Mouse (Mus musculus) midbrain, embryonic 16.5 days (tissue): Measurements from ENCODE around the gene Tmem132a. TPM values are rescaled to one million over a fixed set of nuclear protein-coding genes. Genes with fewer than 3 reads are reported as not detected.

Source experiments
- ATAC-seq: fragments of 200-750 bp; cut with Nextera tagmentation; 2 replicates; pipeline ENCODE4 v1.8.0; 2017; ENCODE audit warnings: moderate TSS enrichment
- H3K27ac ChIP-seq: fragments of 300-500 bp; sonication (generic); 2 replicates; pipeline ENCODE4 v1.5.1; 2014; ENCODE audit warnings: mild to moderate bottlenecking, low read length, mixed read lengths
- H3K27me3 ChIP-seq: fragments of 300-500 bp; sonication (generic); 2 replicates; pipeline ENCODE4 v1.6.1; 2014; ENCODE audit warnings: low read depth, low read length, mixed read lengths; ENCODE audit not compliant: control insufficient read depth, insufficient read depth
- H3K36me3 ChIP-seq: fragments of 300-500 bp; sonication (generic); 2 replicates; pipeline ENCODE4 v1.6.1; 2014; ENCODE audit warnings: mild to moderate bottlenecking, low read length, moderate library complexity, mixed read lengths; ENCODE audit not compliant: control insufficient read depth, insufficient read depth
- H3K4me1 ChIP-seq: fragments of 300-500 bp; sonication (generic); 2 replicates; pipeline ENCODE4 v1.6.1; 2014; ENCODE audit warnings: mild to moderate bottlenecking, low read length, mixed read lengths; ENCODE audit not compliant: control insufficient read depth, insufficient read depth
- H3K4me2 ChIP-seq: fragments of 300-500 bp; sonication (generic); 2 replicates; pipeline ENCODE4 v1.6.1; 2014; ENCODE audit warnings: mild to moderate bottlenecking, low read length, mixed read lengths
- H3K4me3 ChIP-seq: fragments of 300-500 bp; sonication (generic); 2 replicates; pipeline ENCODE4 v1.5.1; 2014; ENCODE audit warnings: low read depth, mild to moderate bottlenecking, low read length, moderate library complexity, mixed read lengths
- H3K9ac ChIP-seq: fragments of 300-500 bp; sonication (generic); 2 replicates; pipeline ENCODE4 v1.6.1; 2014; ENCODE audit warnings: low read depth, low read length, mixed read lengths
- H3K9me3 ChIP-seq: fragments of 300-500 bp; sonication (generic); replicated peaks from 2 replicates; pipeline ENCODE4 v1.6.1; 2014; ENCODE audit warnings: mild to moderate bottlenecking, low read length, mixed read lengths; ENCODE audit not compliant: control insufficient read depth, poor library complexity, severe bottlenecking
- WGBS: fragments of 180-500 bp; shearing (Covaris S2); extraction: QIAGEN DNeasy Blood & Tissue Kit; methylation state at CpG from one replicate; pipeline ENCODE4 v1.1.7; 2014; 5-methylcytosine and 5-hydroxymethylcytosine counted together
- polyA plus RNA-seq: library from polyadenylated mRNA; unstranded; fragments of >200 nt; fragmentation: Nextera tagmentation; extraction: Ambion mirVana; gene quantifications from 2 replicates; pipeline ENCODE4 v1.2.1, GENCODE M21; 2015

The Tmem132a gene
- polyA plus RNA-seq, 1 experiment from 2014 or later, result 242 TPM

DNA sequence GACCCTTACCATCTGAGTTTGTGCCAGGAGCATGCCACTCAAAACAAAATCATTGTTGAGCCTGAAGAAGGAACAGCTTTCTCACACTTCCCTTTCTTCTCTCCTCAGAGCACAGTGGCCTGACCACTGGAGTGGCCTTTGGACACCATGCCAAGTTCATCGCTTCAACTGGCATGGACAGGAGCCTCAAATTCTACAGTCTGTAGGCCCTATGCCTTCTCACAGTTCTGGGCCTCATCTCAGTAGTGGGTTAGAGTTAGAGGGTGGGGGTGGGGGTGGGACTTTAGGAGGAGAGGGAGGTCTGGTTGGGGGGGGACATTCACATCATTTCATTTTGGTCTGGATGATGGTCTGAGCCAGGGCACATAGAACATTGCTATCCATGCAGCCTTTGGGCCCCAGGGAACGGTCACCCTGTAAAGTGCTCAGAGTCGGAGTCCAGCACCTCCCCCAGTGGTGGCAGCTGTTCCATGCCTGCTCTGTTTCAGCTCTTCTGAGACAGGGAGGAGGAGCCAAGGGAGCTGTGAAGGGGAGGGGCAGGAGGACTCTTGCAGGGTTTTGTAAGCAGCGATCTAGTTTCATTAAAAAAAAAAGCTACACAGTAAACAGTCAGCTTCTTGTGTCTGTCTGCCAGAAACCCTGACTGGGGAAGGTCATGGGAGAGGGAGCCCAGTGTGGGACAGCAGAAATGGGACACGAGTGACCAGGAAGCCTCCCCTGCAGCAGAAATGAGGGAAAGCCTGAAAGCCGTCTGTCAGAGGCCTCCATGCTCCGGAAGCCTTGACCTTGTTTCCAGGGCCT, 35.4 kb upstream of the Tmem132a start:
- H3K36me3 ChIP-seq, result peaks cover 51% of the 10 kb centered on the region
- no peak overlapping the region for H3K9ac ChIP-seq
- H3K9me3 ChIP-seq, result no peaks in the 10 kb centered on the region
- no peak overlapping the region for H3K4me3 ChIP-seq
- H3K27ac ChIP-seq, result no peak overlapping the region
- H3K27me3 ChIP-seq, result no peaks in the 10 kb centered on the region
- ATAC-seq, result no peak
- no peak overlapping the region for H3K4me2 ChIP-seq
- WGBS, result 69% methylated on average over 7 of the region's 7 CpGs
- no peaks in the 10 kb centered on the region for H3K4me1 ChIP-seq

DNA sequence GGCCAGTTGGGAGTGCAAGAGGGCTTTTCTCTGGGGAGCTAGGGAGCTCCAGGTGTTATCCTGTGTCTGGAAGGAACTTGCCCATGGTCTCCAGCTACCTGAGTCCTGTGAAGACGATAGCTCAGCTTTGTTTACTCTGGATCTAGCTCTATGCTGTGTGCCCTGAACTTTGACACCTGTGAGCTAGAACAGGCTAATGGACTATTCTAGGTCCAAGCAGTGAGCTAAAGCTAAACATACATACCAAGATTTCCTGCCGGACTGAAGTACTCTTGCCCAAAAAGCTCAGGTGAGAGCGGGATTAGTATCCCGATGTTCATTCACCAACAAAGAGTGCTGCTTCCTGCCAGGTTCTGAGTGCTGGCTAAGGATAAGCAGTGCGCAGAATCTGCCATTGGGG, 34.8 kb upstream of the Tmem132a start:
- H3K36me3 ChIP-seq, result peaks cover 57% of the 10 kb centered on the region
- H3K4me3 ChIP-seq, result no peak overlapping the region
- H3K4me2 ChIP-seq, result no peak overlapping the region
- no peak overlapping the region for H3K27ac ChIP-seq
- H3K27me3 ChIP-seq, result no peaks in the 10 kb centered on the region
- H3K9ac ChIP-seq, result no peak overlapping the region
- WGBS, result 92% methylated on average over 5 of the region's 5 CpGs
- ATAC-seq, result no peak
- no peaks in the 10 kb centered on the region for H3K4me1 ChIP-seq
- H3K9me3 ChIP-seq, result no peaks in the 10 kb centered on the region

DNA sequence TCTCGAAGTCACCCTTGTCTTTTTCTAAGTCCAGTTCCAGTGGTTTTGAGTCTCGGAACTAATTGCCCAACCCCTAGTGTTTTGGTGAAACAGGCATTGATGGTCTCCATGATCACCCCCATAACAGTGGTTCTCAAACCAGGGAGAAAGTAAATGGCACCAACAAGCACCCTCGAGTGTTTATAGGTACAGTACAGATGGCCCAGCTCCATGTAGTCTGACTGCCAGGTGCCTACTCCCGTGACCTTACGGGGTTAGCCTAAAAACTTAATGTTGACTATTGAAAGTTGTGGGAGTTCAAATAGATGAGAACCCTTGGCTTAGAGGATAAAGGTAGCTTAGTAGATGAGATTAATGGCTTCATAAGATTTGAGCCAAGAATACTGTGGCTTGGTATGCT, 31.3 kb upstream of the Tmem132a start:
- Histone ChIP-seq H3K4me3 (no peak overlapping the region), H3K27ac (no peak overlapping the region), H3K4me1 (peaks cover 9% of the 10 kb centered on the region), H3K27me3 (no peaks in the 10 kb centered on the region), H3K9ac (no peak overlapping the region), H3K9me3 (no peaks in the 10 kb centered on the region), H3K36me3 (peaks cover 67% of the 10 kb centered on the region), H3K4me2 (no peak overlapping the region)
- no peak for ATAC-seq
- 96% methylated on average over 5 of the region's 5 CpGs for WGBS

DNA sequence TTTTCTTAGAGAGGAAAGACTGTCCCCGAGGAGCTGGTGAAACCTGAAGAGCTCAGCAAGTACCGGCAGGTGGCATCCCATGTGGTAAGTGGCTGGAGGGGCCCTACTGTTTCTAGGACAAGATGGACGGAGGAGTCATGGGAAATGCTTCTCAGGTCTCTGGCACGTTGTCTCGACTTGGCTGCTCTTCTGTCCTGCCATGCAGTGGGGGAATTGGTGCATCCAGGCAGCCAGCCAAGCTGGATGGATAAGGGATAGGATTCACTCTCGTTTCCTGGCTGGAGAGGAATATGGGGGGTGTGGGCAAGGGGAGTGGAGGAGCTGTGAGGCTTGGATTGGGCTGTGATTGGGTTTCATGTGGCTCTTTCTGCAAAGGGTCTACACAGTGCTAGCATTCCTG, 30.6 kb upstream of the Tmem132a start:
- peaks cover 63% of the 10 kb centered on the region for H3K36me3 ChIP-seq
- no peak overlapping the region for H3K9ac ChIP-seq
- no peaks in the 10 kb centered on the region for H3K27me3 ChIP-seq
- ATAC-seq, result no peak
- H3K27ac ChIP-seq, result no peak overlapping the region
- peaks cover 12% of the 10 kb centered on the region for H3K4me1 ChIP-seq
- no peak overlapping the region for H3K4me2 ChIP-seq
- H3K4me3 ChIP-seq, result no peak overlapping the region
- H3K9me3 ChIP-seq, result no peaks in the 10 kb centered on the region
- 85% methylated on average over 6 of the region's 6 CpGs for WGBS

DNA sequence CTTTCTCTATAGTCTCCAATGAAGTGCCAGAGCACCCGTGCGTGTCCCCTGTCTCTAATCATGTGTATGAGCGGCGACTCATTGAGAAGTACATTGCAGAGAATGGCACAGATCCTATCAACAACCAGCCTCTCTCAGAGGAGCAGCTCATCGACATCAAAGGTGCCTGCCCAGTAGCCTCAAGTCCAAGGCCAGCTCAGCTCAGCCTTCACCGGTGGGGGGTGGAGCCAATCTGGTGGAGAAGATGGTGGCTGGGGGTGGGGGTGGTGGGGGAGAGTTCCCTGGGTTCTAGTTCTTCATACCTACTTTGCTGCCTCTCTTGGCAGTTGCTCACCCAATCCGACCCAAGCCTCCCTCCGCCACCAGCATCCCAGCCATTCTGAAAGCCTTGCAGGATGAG, 27.8 kb upstream of the Tmem132a start:
- H3K4me3 ChIP-seq, result no peak overlapping the region
- WGBS, result 90% methylated on average over 7 of the region's 8 CpGs
- no peak for ATAC-seq
- no peaks in the 10 kb centered on the region for H3K27me3 ChIP-seq
- peaks cover 14% of the 10 kb centered on the region for H3K4me1 ChIP-seq
- no peaks in the 10 kb centered on the region for H3K9me3 ChIP-seq
- H3K27ac ChIP-seq, result no peak overlapping the region
- H3K9ac ChIP-seq, result no peak overlapping the region
- H3K4me2 ChIP-seq, result no peak overlapping the region
- H3K36me3 ChIP-seq, result peaks cover 40% of the 10 kb centered on the region

DNA sequence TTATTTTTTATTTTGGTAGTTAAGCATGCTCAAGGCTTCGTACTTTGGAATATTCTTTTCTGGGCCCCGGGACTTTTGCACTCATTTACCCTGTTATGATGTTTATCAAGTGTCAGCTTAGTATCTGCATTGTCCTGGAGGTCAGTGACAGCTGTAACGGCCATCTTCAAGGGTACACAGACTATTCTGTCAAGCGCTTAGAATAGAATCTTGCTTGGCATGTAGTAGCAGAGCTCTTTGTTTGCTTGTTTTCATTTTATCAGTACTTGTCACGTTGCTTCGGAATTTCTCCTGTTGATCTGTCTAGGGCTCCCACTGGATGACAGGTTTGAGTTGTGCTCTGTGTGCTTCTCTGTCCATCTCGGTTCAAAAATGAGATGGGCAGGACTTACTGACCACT, 27.1 kb upstream of the Tmem132a start:
- ATAC-seq, result no peak
- Histone ChIP-seq H3K36me3 (peaks cover 34% of the 10 kb centered on the region), H3K4me2 (peak overlapping the region; percentile 93), H3K9ac (no peak overlapping the region), H3K4me1 (peaks cover 14% of the 10 kb centered on the region), H3K27me3 (no peaks in the 10 kb centered on the region), H3K4me3 (no peak overlapping the region), H3K9me3 (no peaks in the 10 kb centered on the region), H3K27ac (no peak overlapping the region)
- 86% methylated on average over 7 of the region's 7 CpGs for WGBS

DNA sequence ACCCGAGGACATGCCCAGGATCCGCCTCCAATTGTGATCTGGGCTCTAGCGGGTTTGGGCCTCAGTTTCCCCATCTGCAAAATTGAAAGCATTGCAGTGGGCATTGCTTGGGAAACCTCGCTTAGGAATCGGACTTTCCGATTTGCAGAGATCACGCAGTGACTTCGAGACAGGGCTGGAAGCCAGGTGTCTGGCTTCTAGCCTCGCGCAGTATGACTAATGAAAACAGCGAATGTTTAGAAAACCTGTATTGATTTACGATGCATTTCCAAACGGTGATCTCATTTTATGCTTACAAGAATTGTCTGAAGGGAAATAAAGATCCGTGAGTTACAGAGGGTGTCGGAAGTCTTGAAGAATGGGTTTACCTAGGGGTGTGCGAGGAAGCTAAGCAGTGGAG, 26.0 kb upstream of the Tmem132a start:
- WGBS, result 3% methylated on average over 16 of the region's 16 CpGs
- H3K9me3 ChIP-seq, result no peaks in the 10 kb centered on the region
- no peaks in the 10 kb centered on the region for H3K27me3 ChIP-seq
- peaks cover 14% of the 10 kb centered on the region for H3K4me1 ChIP-seq
- H3K4me3 ChIP-seq, result peak overlapping the region; percentile 89
- peak; percentile 11; the same call in 1 of the 2 replicates for ATAC-seq
- H3K4me2 ChIP-seq, result peak overlapping the region; percentile 93
- peak overlapping the region; percentile 93 for H3K9ac ChIP-seq
- peak overlapping the region; percentile 91 for H3K27ac ChIP-seq
- H3K36me3 ChIP-seq, result peaks cover 24% of the 10 kb centered on the region

DNA sequence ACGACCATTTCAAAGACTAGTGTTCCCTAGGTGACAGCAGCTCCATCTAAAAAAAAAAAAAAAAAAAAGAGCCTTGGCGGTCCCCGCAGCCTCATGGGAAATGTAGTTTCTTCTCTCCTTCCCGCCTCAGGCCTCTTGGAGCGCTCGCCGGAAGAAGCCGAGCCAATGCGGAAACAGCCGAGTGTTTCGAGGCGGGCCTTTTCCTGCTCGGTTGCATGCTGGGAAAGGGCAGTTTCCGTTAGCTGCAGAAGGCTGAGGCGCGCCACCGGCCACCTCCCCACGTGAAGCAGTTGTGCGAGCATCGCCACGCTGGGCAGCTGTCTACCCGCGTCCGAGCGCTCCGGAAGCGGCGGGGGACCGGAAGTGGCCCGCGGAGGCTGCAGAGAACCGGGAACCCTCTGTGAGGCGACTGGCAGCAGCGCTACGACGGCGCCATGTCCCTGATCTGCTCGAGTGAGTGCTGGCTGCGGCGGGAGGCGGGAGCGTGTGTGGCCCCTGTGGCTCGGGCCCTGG, 25.3 kb upstream of the Tmem132a start, which contains the start of gene Prpf19:
Prpf19 (plus strand) TSS at position 216 of the 513 bp plus-strand sequence.
- no peaks in the 10 kb centered on the region for H3K27me3 ChIP-seq
- peaks cover 14% of the 10 kb centered on the region for H3K4me1 ChIP-seq
- WGBS, result 0% methylated on average over 43 of the region's 43 CpGs
- H3K9ac ChIP-seq, result peak within 1 kb of the TSS; percentile 93
- H3K4me3 ChIP-seq, result peak within 1 kb of the TSS; percentile 89
- H3K4me2 ChIP-seq, result peak within 1 kb of the TSS; percentile 93
- ATAC-seq, result peak; percentile 97
- peaks cover 18% of the 10 kb centered on the region for H3K36me3 ChIP-seq
- peak within 1 kb of the TSS; percentile 91 for H3K27ac ChIP-seq
- H3K9me3 ChIP-seq, result no peaks in the 10 kb centered on the region

DNA sequence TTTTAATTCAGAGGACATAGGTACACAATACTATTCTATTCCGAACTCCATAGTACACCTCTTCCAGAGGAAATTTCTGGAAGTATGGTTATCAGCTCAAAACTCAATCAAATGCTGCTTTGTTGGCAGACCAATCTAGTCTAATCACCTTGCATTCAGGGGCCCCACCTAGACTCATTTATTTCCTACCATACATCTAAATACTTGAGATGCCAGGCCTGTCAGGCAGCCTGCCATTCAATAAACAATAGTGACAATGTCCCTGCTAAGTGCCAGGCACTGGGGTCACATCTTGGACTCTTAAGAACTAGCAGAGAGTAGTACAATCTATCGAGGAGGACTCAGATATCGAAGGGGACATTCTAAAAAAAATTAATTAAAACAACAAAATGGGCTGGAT, 22.5 kb upstream of the Tmem132a start:
- no peak overlapping the region for H3K27ac ChIP-seq
- no peaks in the 10 kb centered on the region for H3K27me3 ChIP-seq
- H3K4me2 ChIP-seq, result no peak overlapping the region
- H3K9ac ChIP-seq, result no peak overlapping the region
- H3K36me3 ChIP-seq, result no peaks in the 10 kb centered on the region
- no peak for ATAC-seq
- WGBS, result 91% methylated on average over 3 of the region's 3 CpGs
- no peak overlapping the region for H3K4me3 ChIP-seq
- peaks cover 14% of the 10 kb centered on the region for H3K4me1 ChIP-seq
- no peaks in the 10 kb centered on the region for H3K9me3 ChIP-seq
